In the genomic region with DNA sequence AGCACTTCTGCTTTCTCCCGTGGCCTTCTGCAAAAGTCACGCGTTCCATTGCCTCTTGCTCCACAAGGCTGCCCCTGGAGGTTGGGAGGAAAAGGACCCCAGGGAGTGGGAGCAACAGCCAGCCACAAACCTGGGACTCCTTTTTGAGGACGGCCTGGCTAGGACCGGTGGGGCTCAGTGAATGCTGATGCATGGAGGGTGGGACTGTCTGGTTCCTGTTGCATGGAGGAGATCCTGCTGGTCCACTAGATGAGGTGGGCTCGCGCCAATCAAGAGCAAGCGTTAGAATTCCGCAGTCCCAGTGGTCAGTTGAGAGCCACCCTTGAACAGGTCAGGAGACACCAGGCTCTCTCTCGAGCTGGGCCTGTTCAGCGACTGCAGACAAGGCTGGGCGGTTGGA, we compare ENCODE assay signal across 13 mouse cellular contexts. TPM values are rescaled to one million over a fixed set of nuclear protein-coding genes. Genes with fewer than 3 reads are reported as not detected.
"Had no signal": no experiment of that assay in that cellular context is flagged by ENCODE, and none has a peak within 500 bp of the region (broad histone marks: within the 10 kb centered on the region; RNA-seq: fewer than 3 reads in every experiment).

A gene (plus strand): TSS at position 301 of the 400 bp plus-strand sequence.

RNA-seq across cellular contexts. Expression of the gene that starts here (rescaled TPM):
- polyA plus RNA-seq: neural tube, embryonic 12.5 days; neural tube, embryonic 13.5 days; neural tube, embryonic 14.5 days; neural tube, embryonic 15.5 days; small intestine, adult 2 months; spleen, adult 2 months; stomach, embryonic 14.5 days; stomach, embryonic 15.5 days; stomach, embryonic 16.5 days; stomach, postnatal 0 days; thymus, adult 2 months; thymus, postnatal 0 days; urinary bladder, adult 2 months had no signal
